Mouse (Mus musculus) small intestine, adult 2 months (tissue): ENCODE data around the gene Chst8.

Experiments used
- CTCF ChIP-seq: fragments of 200-500 bp; IDR thresholded peaks from 2 replicates; pipeline ENCODE4 v1.5.1; 2012; ENCODE audit warnings: low read depth, mild to moderate bottlenecking, control low read depth, inconsistent platforms, low read length, moderate library complexity, mixed read lengths; ENCODE audit not compliant: insufficient replicate concordance, insufficient read length; ENCODE audit errors: extremely low read depth
- POLR2A ChIP-seq: fragments of 200-500 bp; IDR thresholded peaks from 2 replicates; pipeline ENCODE4 v1.6.1; 2012; ENCODE audit warnings: low read depth, mild to moderate bottlenecking, control low read depth, inconsistent platforms, low read length, moderate library complexity

DNA sequence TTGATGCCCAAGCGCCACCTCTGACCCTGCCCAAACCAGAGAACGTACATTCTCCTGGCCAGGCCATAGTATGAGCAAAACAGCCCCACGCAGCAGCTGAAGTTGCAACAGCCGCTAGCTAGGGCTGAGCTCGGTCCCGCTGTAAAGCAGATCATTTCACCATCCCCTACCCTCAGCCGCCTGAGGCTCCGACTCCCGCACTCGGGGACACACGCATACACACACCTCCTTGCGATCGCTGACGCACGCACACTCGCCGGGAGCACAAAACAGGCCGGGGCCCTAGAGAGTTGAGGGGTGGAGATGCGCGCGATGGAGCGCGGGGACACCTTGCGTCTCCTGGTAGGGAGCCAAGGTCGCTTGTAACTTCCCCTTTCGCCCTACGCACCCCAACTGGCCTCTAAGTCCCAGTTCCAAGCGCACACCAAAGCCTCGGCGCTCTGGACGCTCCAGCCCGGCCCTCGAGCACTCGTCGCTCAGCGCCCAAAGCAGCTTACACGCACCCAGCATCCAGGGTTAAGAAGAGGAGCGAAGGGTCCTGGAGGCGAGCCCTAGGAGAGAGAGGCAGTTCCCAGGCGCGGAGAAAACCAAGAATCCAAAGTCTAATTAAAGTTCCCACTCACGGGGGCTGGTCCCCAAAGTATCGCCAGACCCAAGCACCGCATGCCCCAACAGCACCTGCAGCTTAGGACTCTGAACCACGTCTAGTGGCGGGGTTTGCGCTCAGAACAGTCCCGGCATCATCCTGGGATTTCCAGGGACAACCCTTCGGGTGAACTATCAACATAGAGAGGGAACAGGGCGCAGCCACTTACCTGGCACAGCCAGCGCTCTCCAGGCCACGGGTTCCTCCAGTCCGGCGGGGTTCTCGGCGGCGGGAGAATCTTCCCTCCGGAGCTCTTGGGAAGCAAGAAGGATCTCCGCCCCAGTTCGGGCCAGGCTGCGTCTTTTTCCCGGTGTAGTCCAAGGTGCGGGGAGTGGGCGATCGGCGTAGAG lies 682 bp downstream of the Chst8 start:
- TF ChIP-seq POLR2A (no peak), CTCF (no peak)
